Mouse (Mus musculus): Measurements from ENCODE around the gene Kcnh3.

DNA sequence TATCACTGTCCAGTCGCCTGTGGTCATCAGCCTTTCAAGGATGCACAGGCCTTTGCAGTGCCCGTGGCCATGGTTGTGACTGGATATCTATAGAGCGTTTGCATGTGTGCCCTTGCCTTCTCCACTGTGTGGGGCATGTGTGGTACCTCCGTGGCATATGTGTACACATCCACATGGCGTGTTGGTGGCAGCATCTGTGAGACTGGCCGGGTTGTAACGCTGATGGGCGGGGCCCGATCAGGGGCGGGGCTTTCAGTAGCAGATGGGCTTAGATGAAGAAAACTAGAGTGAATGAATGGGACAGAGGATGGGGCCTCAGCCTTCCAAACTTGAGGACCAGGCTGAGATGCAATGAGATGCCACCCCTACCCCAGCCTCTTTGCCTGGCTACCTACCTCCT is 7.3 kb downstream of the Kcnh3 start:
- TF ChIP-seq CTCF (conservative IDR thresholded peaks at IDR 0.05; ENCODE audit: low read length) = no peak
- no peak for TF ChIP-seq POU5F1 (IDR thresholded peaks at IDR 0.05; ENCODE audit: borderline replicate concordance, low read length)
- TF ChIP-seq NANOG (IDR thresholded peaks at IDR 0.05; ENCODE audit: borderline replicate concordance, low read length) = no peak

All from E14TG2a.4 (cell line).